Mouse (Mus musculus) midbrain, embryonic 11.5 days (tissue): ENCODE measurements around the gene Pop7. TPM values are rescaled to one million over a fixed set of nuclear protein-coding genes. Genes with fewer than 3 reads are reported as not detected.
A peak's percentile ranks its signal among the peaks of the same experiment; 100 is the strongest.

Experiments used
- ATAC-seq: fragments of 200-750 bp; cut with Nextera tagmentation; 2 replicates; pipeline ENCODE4 v1.8.0; 2017; ENCODE audit warnings: moderate TSS enrichment, moderate library complexity; ENCODE audit not compliant: low FRiP score
- DNase-seq: peaks from one replicate; pipeline ENCODE4 v3.0.0; 2015; ENCODE audit warnings: low spot score; ENCODE audit errors: missing footprints
- H3K27ac ChIP-seq: fragments of 300-500 bp; sonication (generic); 2 replicates; pipeline ENCODE4 v1.5.1; 2014; ENCODE audit warnings: low read depth, low read length
- H3K27me3 ChIP-seq: fragments of 300-500 bp; sonication (generic); 2 replicates; pipeline ENCODE4 v1.6.1; 2014; ENCODE audit warnings: mild to moderate bottlenecking, low read length, moderate library complexity, mixed read lengths; ENCODE audit not compliant: control insufficient read depth, insufficient read depth
- H3K36me3 ChIP-seq: fragments of 300-500 bp; sonication (generic); 2 replicates; pipeline ENCODE4 v1.6.1; 2014; ENCODE audit warnings: mild to moderate bottlenecking, low read length, moderate library complexity, mixed read lengths; ENCODE audit not compliant: control insufficient read depth, insufficient read depth
- H3K4me1 ChIP-seq: fragments of 300-500 bp; sonication (generic); 2 replicates; pipeline ENCODE4 v1.6.1; 2014; ENCODE audit warnings: low read length; ENCODE audit not compliant: control insufficient read depth, insufficient read depth
- H3K4me2 ChIP-seq: fragments of 300-500 bp; sonication (generic); 2 replicates; pipeline ENCODE4 v1.6.1; 2014; ENCODE audit warnings: mild to moderate bottlenecking, moderate library complexity
- H3K4me3 ChIP-seq: fragments of 300-500 bp; sonication (generic); 2 replicates; pipeline ENCODE4 v1.5.1; 2014; ENCODE audit warnings: low read depth, low read length
- H3K9ac ChIP-seq: fragments of 300-500 bp; sonication (generic); 2 replicates; pipeline ENCODE4 v1.6.1; 2014; ENCODE audit warnings: low read length
- H3K9me3 ChIP-seq: fragments of 300-500 bp; sonication (generic); 2 replicates; pipeline ENCODE4 v1.6.1; 2016; ENCODE audit warnings: low read length; ENCODE audit not compliant: control insufficient read depth
- WGBS: fragments of 180-500 bp; shearing (Covaris S2); extraction: QIAGEN DNeasy Blood & Tissue Kit; methylation state at CpG from one replicate; pipeline ENCODE4 v1.1.7; 2014; 5-methylcytosine and 5-hydroxymethylcytosine counted together
- polyA plus RNA-seq: library from polyadenylated mRNA; unstranded; fragments of >200 nt; fragmentation: Nextera tagmentation; extraction: Ambion mirVana; gene quantifications from 2 replicates; pipeline ENCODE4 v1.2.1, GENCODE M21; 2014

The Pop7 gene
- polyA plus RNA-seq: 54.8 and 57.4 TPM in 2 replicates

DNA sequence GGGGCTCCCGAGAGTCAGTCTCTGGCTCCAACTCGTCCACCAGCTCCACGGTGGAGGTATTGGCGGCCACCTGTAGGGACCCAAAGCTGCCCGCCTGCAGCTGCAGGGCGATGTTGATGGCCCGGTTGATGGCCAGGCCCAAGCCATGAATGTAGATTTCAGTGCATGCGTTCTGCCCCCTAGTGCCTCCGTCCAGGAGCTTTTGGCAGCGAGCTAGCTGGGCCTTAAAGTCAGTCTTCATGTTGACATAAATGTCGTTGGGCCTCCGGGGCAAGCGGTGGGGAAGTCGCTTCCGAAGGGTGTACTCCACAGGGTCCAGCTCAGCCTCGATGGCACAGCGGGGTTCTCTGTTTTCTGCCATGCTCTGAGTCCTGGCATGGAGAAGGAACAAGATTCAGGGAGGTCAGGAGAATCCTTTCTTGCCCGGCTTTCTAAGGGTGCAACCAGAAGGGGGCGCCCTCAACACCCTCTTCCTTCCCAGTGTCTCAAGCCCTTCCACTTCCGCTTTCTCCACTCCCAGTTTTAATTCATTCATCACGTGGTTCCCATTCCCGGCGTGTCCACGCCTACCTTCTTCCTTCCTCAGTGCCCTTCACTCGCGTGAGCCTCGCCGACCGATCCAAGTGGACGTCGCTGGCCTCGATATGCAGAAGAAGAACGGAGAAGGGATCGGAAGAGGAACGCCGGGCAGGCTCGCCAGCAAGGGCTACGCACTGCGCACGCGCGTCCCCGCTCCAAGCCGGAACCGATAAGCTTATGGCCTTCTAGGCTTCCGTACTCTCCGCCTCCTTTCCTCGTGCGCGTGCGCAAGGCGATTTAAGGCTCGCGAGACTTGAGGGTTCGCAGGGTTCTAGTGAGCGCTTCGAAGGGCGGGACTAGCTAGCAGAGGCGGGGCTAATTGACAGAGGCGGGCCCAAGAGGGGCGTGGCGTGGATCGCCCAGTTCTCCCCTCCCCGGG lies at the start of gene Pop7:
Pop7 (minus strand) TSS at position 810 of the 958 bp plus-strand sequence.
- Histone ChIP-seq H3K9me3 (no peaks in the 10 kb centered on the region), H3K4me1 (peaks cover 9% of the 10 kb centered on the region), H3K27me3 (no peaks in the 10 kb centered on the region), H3K27ac (peak within 1 kb of the TSS; percentile 89), H3K36me3 (no peaks in the 10 kb centered on the region), H3K9ac (peak within 1 kb of the TSS; percentile 86), H3K4me3 (peak within 1 kb of the TSS; percentile 61), H3K4me2 (peak within 1 kb of the TSS; percentile 78)
- 3% methylated on average over 64 of the region's 64 CpGs for WGBS
- DNase-seq (peak; percentile 100), ATAC-seq (peak; percentile 94)

DNA sequence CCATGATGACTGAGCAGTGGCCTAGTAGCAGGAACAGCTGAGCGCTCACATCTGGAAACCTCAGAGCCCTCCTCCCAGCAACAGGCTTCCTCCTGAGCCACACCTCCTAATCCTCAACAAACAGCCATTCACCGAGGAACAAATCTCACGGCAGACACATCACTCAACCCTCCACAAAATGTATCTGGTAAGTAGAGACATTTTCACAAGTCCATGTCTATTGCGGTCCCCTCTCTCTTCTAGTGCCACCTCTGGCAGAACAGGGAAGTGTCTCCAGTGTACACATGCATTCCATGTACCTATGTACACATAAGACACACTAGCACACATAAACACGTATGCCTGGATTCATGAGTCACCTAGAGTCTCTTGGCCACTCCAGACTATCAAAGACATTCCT lies 48.8 kb upstream of the Pop7 start:
- no peak overlapping the region for H3K27ac ChIP-seq
- DNase-seq (no peak), ATAC-seq (no peak)
- no peaks in the 10 kb centered on the region for H3K9me3 ChIP-seq
- no peaks in the 10 kb centered on the region for H3K27me3 ChIP-seq
- no peak overlapping the region for H3K9ac ChIP-seq
- H3K4me1 ChIP-seq: no peaks in the 10 kb centered on the region
- no peak overlapping the region for H3K4me3 ChIP-seq
- no peaks in the 10 kb centered on the region for H3K36me3 ChIP-seq
- H3K4me2 ChIP-seq: no peak overlapping the region
- 67% methylated on average over 5 of the region's 5 CpGs for WGBS

- DNase-seq (no peak), ATAC-seq (no peak)
- WGBS: 90% methylated on average over 2 of the region's 2 CpGs
- Histone ChIP-seq H3K27me3 (no peaks in the 10 kb centered on the region), H3K4me3 (no peak overlapping the region), H3K27ac (no peak overlapping the region), H3K9ac (no peak overlapping the region), H3K4me1 (no peaks in the 10 kb centered on the region), H3K9me3 (no peaks in the 10 kb centered on the region), H3K36me3 (no peaks in the 10 kb centered on the region), H3K4me2 (no peak overlapping the region)
Measured at GRCm38 (mm10) chr5:137549840-137550239, 47.5 kb upstream of the Pop7 start.

DNA sequence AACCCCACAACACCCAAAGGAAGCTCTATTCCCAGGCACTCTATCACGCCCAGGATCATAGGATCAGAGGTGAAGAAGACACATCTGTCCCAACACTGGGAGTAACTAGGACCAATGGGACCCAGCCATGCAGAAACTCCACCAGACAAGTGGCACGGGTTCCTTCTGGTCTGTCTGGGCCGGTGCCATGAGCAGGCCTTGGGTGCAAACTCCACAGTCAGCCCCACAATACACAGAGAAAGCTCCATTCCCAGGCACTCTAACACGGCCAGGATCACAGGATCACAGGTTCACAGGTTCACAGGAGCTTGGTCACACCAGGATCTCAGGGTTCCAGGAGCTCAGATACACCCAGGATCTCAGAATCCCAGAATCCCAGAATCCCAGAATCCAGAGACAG lies 43.3 kb upstream of the Pop7 start:
- 87% methylated on average over 4 of the region's 4 CpGs for WGBS
- ATAC-seq (no peak), DNase-seq (no peak)
- no peaks in the 10 kb centered on the region for H3K27me3 ChIP-seq
- no peak overlapping the region for H3K27ac ChIP-seq
- no peak overlapping the region for H3K4me2 ChIP-seq
- H3K9me3 ChIP-seq: no peaks in the 10 kb centered on the region
- no peaks in the 10 kb centered on the region for H3K36me3 ChIP-seq
- no peak overlapping the region for H3K9ac ChIP-seq
- no peak overlapping the region for H3K4me3 ChIP-seq
- no peaks in the 10 kb centered on the region for H3K4me1 ChIP-seq

DNA sequence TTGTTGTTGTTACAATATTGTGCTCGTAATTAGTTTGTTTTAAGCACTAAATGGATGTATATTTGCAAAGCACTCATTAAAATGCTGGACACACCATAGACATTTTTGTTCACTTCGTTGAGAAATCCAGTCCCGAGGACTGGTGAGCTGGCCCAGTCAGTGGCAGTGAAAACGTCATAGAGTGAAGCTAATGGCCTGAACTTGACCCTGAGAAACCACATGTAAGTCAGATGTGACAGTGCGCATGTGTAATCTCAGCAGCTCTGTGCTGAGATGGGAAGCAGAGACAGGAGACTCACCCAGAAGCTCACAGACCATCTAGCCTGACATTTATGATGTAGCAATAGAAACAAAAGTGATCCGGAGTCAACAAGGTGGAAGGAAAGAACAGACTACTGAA lies 42.6 kb upstream of the Pop7 start:
- no peak for ATAC-seq
- no peaks in the 10 kb centered on the region for H3K9me3 ChIP-seq
- H3K27ac ChIP-seq: no peak overlapping the region
- no peak overlapping the region for H3K4me3 ChIP-seq
- no peak overlapping the region for H3K9ac ChIP-seq
- H3K27me3 ChIP-seq: no peaks in the 10 kb centered on the region
- no peak overlapping the region for H3K4me2 ChIP-seq
- WGBS: 78% methylated on average over 6 of the region's 6 CpGs
- no peak for DNase-seq
- no peaks in the 10 kb centered on the region for H3K36me3 ChIP-seq
- no peaks in the 10 kb centered on the region for H3K4me1 ChIP-seq

- H3K27me3 ChIP-seq: no peaks in the 10 kb centered on the region
Measured at GRCm38 (mm10) chr5:137541768-137542540, 39.6 kb upstream of the Pop7 start.

DNA sequence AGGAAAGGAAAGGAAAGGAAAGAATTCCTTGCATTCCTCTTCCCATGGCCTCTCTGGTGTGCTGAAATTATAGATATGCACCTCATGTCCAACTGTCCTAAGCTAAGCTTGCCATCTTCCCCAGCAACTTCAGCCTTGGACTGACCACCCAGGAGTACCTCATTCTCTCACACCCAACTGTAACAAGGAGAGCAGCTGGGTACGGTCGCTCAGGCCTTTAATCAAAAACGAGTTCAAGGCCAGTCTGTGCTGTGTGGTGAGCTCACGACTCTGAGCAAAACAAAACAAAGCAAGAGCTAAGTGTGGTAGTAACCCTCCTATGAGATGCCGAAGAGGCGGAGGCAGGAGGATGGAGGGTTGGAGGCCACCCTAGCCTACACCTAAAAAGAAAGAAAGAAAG lies 38.7 kb upstream of the Pop7 start:
- no peak overlapping the region for H3K4me2 ChIP-seq
- no peak overlapping the region for H3K27ac ChIP-seq
- H3K9ac ChIP-seq: no peak overlapping the region
- DNase-seq: no peak
- H3K4me1 ChIP-seq: no peaks in the 10 kb centered on the region
- ATAC-seq: no peak
- no peak overlapping the region for H3K4me3 ChIP-seq
- 76% methylated on average over 6 of the region's 6 CpGs for WGBS
- H3K27me3 ChIP-seq: no peaks in the 10 kb centered on the region
- H3K9me3 ChIP-seq: no peaks in the 10 kb centered on the region
- H3K36me3 ChIP-seq: no peaks in the 10 kb centered on the region

More at GRCm38 (mm10) chr5:137541768-137542540, 39.6 kb upstream of the Pop7 start:
- no peak for DNase-seq
- Histone ChIP-seq H3K27ac (no peak overlapping the region), H3K4me1 (no peaks in the 10 kb centered on the region), H3K9ac (no peak overlapping the region), H3K36me3 (no peaks in the 10 kb centered on the region), H3K9me3 (no peaks in the 10 kb centered on the region), H3K4me3 (no peak overlapping the region), H3K4me2 (no peak overlapping the region)
- 80% methylated on average over 5 of the region's 5 CpGs for WGBS
- no peak for ATAC-seq

DNA sequence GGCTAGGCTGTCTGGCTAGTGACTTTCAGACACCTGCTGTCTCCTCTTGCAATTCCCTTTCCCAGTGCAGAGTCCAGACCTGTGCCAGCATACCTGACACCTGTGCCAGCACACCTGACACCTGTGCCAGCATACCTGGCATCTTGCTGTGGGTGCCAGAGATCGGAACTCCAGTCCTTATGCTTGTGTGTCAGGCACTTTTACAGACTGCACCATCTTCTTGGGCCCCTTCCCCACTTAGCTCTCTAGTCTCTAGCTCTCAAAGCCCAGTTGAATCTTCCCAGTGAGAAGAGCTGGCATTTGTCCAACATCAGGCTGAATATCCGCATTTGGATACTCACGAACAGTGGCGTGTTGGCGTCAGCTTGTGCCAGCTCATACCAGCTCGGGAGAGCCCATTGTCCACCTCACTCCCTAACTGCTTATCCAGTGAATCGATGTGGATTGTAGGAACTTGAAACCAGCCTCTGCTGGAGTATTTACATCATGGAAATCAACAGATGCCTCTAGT lies 37.0 kb upstream of the Pop7 start:
- no peaks in the 10 kb centered on the region for H3K4me1 ChIP-seq
- ATAC-seq (no peak), DNase-seq (no peak)
- H3K27me3 ChIP-seq: no peaks in the 10 kb centered on the region
- 78% methylated on average over 7 of the region's 7 CpGs for WGBS
- no peak overlapping the region for H3K4me2 ChIP-seq
- no peaks in the 10 kb centered on the region for H3K36me3 ChIP-seq
- no peak overlapping the region for H3K9ac ChIP-seq
- H3K9me3 ChIP-seq: no peaks in the 10 kb centered on the region
- H3K27ac ChIP-seq: no peak overlapping the region
- H3K4me3 ChIP-seq: no peak overlapping the region

GRCm38 (mm10) chr5:137537461-137537860 lies 35.1 kb upstream of the Pop7 start:
- ATAC-seq (no peak), DNase-seq (no peak)
- Histone ChIP-seq H3K9ac (no peak overlapping the region), H3K27ac (no peak overlapping the region), H3K36me3 (no peaks in the 10 kb centered on the region), H3K4me3 (no peak overlapping the region), H3K4me1 (no peaks in the 10 kb centered on the region), H3K9me3 (no peaks in the 10 kb centered on the region), H3K27me3 (no peaks in the 10 kb centered on the region), H3K4me2 (no peak overlapping the region)
- WGBS: 64% methylated on average over 4 of the region's 4 CpGs
